Mouse (Mus musculus) MEL-GATA-1-ER (cell line): ENCODE results near the gene Gdpgp1.

Experiments
- DNase-seq: peaks from one replicate; pipeline ENCODE4 v3.0.0-alpha.2; 2012; ENCODE audit warnings: low read depth; ENCODE audit errors: extremely low read depth

Gdpgp1 gene

GRCm38 (mm10) chr7:80199851-80200587, 32.6 kb upstream of the Gdpgp1 start:
- no peak for DNase-seq

GRCm38 (mm10) chr7:80200588-80200945, 32.1 kb upstream of the Gdpgp1 start:
- no peak for DNase-seq

- no peak for DNase-seq
Measured at GRCm38 (mm10) chr7:80200963-80201539, 31.6 kb upstream of the Gdpgp1 start.

- no peak for DNase-seq
Measured at GRCm38 (mm10) chr7:80201888-80202540, 30.7 kb upstream of the Gdpgp1 start.

- no peak for DNase-seq
Measured at GRCm38 (mm10) chr7:80202961-80203360, 29.7 kb upstream of the Gdpgp1 start.

- DNase-seq, result no peak
Measured at GRCm38 (mm10) chr7:80203638-80204096, 29.0 kb upstream of the Gdpgp1 start.

GRCm38 (mm10) chr7:80204362-80204761, 28.3 kb upstream of the Gdpgp1 start:
- no peak for DNase-seq

GRCm38 (mm10) chr7:80204961-80205360, 27.7 kb upstream of the Gdpgp1 start:
- no peak for DNase-seq

- DNase-seq, result no peak
Measured at GRCm38 (mm10) chr7:80205705-80206589, 26.7 kb upstream of the Gdpgp1 start.

GRCm38 (mm10) chr7:80207314-80207731, 25.3 kb upstream of the Gdpgp1 start:
- DNase-seq, result no peak

GRCm38 (mm10) chr7:80208026-80208642, 24.5 kb upstream of the Gdpgp1 start:
- no peak for DNase-seq

- peak; percentile 100 for DNase-seq
Measured at GRCm38 (mm10) chr7:80208738-80209430, 23.8 kb upstream of the Gdpgp1 start.

GRCm38 (mm10) chr7:80209669-80210068, 23.0 kb upstream of the Gdpgp1 start:
- DNase-seq, result peak; percentile 89

GRCm38 (mm10) chr7:80210982-80211381, 21.7 kb upstream of the Gdpgp1 start:
- no peak for DNase-seq

- no peak for DNase-seq
Measured at GRCm38 (mm10) chr7:80213604-80214003, 19.1 kb upstream of the Gdpgp1 start.

- no peak for DNase-seq
Measured at GRCm38 (mm10) chr7:80214459-80214858, 18.2 kb upstream of the Gdpgp1 start.

- no peak for DNase-seq
Measured at GRCm38 (mm10) chr7:80215398-80215797, 17.3 kb upstream of the Gdpgp1 start.

- DNase-seq, result no peak
Measured at GRCm38 (mm10) chr7:80216566-80216965, 16.1 kb upstream of the Gdpgp1 start.

GRCm38 (mm10) chr7:80218666-80219065, 14.0 kb upstream of the Gdpgp1 start:
- DNase-seq, result no peak

GRCm38 (mm10) chr7:80220237-80220797, 12.3 kb upstream of the Gdpgp1 start:
- DNase-seq, result no peak
